Mouse (Mus musculus): ENCODE data around the gene Alox5. TPM values are rescaled to one million over a fixed set of nuclear protein-coding genes. Genes with fewer than 3 reads are reported as not detected.

Gene Alox5
- total and polyA plus RNA-seq, 3 experiments, result not detected

- H3K36me3 ChIP-seq (replicated peaks in 1 of 2; ENCODE audit: control insufficient read depth in 1 of 2, insufficient read depth in 1 of 2, low read length in 1 of 2), result no peaks in the 10 kb centered on the region
- no peak for DNase-seq (ENCODE audit: extremely low read depth)
- TF ChIP-seq ZMIZ1 (IDR thresholded peaks at IDR 0.05; ENCODE audit: low read depth, low read length) (no peak), MAX (IDR thresholded peaks at IDR 0.05; ENCODE audit: low read length) (no peak), USF2 (conservative IDR thresholded peaks at IDR 0.05; ENCODE audit: low read depth, low read length) (no peak), RAD21 (IDR thresholded peaks at IDR 0.05; ENCODE audit: low read depth, low read length) (no peak), MYC (IDR thresholded peaks at IDR 0.05; ENCODE audit: low read depth, low read length) (no peak), MEF2A (IDR thresholded peaks at IDR 0.05; ENCODE audit: borderline replicate concordance, low read depth, low read length) (no peak), ZNF384 (IDR thresholded peaks at IDR 0.05; ENCODE audit: low read depth, low read length) (no peak), BHLHE40 (IDR thresholded peaks at IDR 0.05; ENCODE audit: low read depth, low read length) (no peak)
- H3K4me2 ChIP-seq (ENCODE audit: insufficient read depth, low read depth, poor library complexity, severe bottlenecking), result no peak overlapping the region
- H3K27ac ChIP-seq (ENCODE audit: insufficient read depth, low read depth), result no peak overlapping the region
- no peak overlapping the region for H3K9ac ChIP-seq (ENCODE audit: insufficient read depth, low read depth)
- no peaks in the 10 kb centered on the region for H3K79me2 ChIP-seq (replicated peaks; ENCODE audit: control insufficient read depth, extremely low read depth, insufficient read depth, poor library complexity, severe bottlenecking)
- H3K9me3 ChIP-seq (replicated peaks; ENCODE audit: low read length), result no peaks in the 10 kb centered on the region
- H3K4me3 ChIP-seq (replicated peaks in 1 of 3; ENCODE audit: low read depth in 2 of 3, low read length in 2 of 3, poor library complexity in 1 of 3), result no peak overlapping the region
- H3K27me3 ChIP-seq (replicated peaks), result no peaks in the 10 kb centered on the region
- H3K4me1 ChIP-seq (ENCODE audit: control insufficient read depth in 1 of 2, insufficient read depth in 2 of 2), result peaks cover 4 to 9% of the 10 kb centered on the region in 2 experiments; a peak in 3 of 4 replicates
- in situ Hi-C loops (cut with MboI; ENCODE audit: low pct_ligation_motif_present, low pct_unique_long_range_greater_than_20kb, low sequenced_read_pairs), result no loop called here
- dilution Hi-C loops (cut with MboI; ENCODE audit: extremely low pct_ligation_motif_present, extremely low pct_unique_long_range_greater_than_20kb, low sequenced_read_pairs), result no loop called here
Measured at GRCm38 (mm10) chr6:116485081-116485480, 24.1 kb upstream of the Alox5 start.

- Histone ChIP-seq H3K36me3 (replicated peaks in 1 of 2; ENCODE audit: control insufficient read depth in 1 of 2, insufficient read depth in 1 of 2, low read length in 1 of 2) (no peaks in the 10 kb centered on the region), H3K4me3 (replicated peaks in 1 of 3; ENCODE audit: low read depth in 2 of 3, low read length in 2 of 3, poor library complexity in 1 of 3) (no peak overlapping the region), H3K27me3 (replicated peaks) (no peaks in the 10 kb centered on the region), H3K9me3 (replicated peaks; ENCODE audit: low read length) (no peaks in the 10 kb centered on the region), H3K4me1 (ENCODE audit: control insufficient read depth in 1 of 2, insufficient read depth in 2 of 2) (peaks cover 3 to 8% of the 10 kb centered on the region in 2 experiments; a peak in 2 of 4 replicates), H3K9ac (ENCODE audit: insufficient read depth, low read depth) (no peak overlapping the region), H3K79me2 (replicated peaks; ENCODE audit: control insufficient read depth, extremely low read depth, insufficient read depth, poor library complexity, severe bottlenecking) (no peaks in the 10 kb centered on the region), H3K4me2 (ENCODE audit: insufficient read depth, low read depth, poor library complexity, severe bottlenecking) (no peak overlapping the region), H3K27ac (ENCODE audit: insufficient read depth, low read depth) (no peak overlapping the region)
- in situ Hi-C loops (cut with MboI; ENCODE audit: low pct_ligation_motif_present, low pct_unique_long_range_greater_than_20kb, low sequenced_read_pairs), result no loop called here
- TF ChIP-seq JUN (IDR thresholded peaks at IDR 0.05; ENCODE audit: insufficient read depth, low read depth, low read length) (no peak), CHD2 (IDR thresholded peaks at IDR 0.05; ENCODE audit: low read length) (no peak), POLR2AphosphoS2 (IDR thresholded peaks at IDR 0.05; ENCODE audit: low read depth, low read length) (no peak), RAD21 (IDR thresholded peaks at IDR 0.05; ENCODE audit: low read depth, low read length) (peak; percentile 46), BHLHE40 (IDR thresholded peaks at IDR 0.05; ENCODE audit: low read depth, low read length) (no peak), SIN3A (IDR thresholded peaks at IDR 0.05; ENCODE audit: low read length) (no peak), SMC3 (IDR thresholded peaks at IDR 0.05; ENCODE audit: low read depth, low read length) (peak; percentile 63), ZC3H11A (IDR thresholded peaks at IDR 0.05; ENCODE audit: low read depth, low read length) (no peak), CTCF (conservative IDR thresholded peaks at IDR 0.05 in 1 of 2, IDR thresholded peaks at IDR 0.05 in 1 of 2; ENCODE audit: low read depth in 2 of 2, low read length in 2 of 2) (peak; percentile 65), UBTF (IDR thresholded peaks at IDR 0.05; ENCODE audit: low read depth, low read length) (no peak)
- dilution Hi-C loops (cut with MboI; ENCODE audit: extremely low pct_ligation_motif_present, extremely low pct_unique_long_range_greater_than_20kb, low sequenced_read_pairs), result no loop called here
- peak; percentile 38 for DNase-seq (ENCODE audit: extremely low read depth)
Measured at GRCm38 (mm10) chr6:116468081-116468480, 7.1 kb upstream of the Alox5 start.

Measured in CH12.LX (cell line).